Mouse (Mus musculus) liver, embryonic 16.5 days (tissue): Measurements from ENCODE around the gene Saa1. TPM values are rescaled to one million over a fixed set of nuclear protein-coding genes. Genes with fewer than 3 reads are reported as not detected.
"Not testable (repeated sequence)": the region's sequence is repeated elsewhere in the genome, so short reads cannot be mapped to it uniquely, and the experiment has no call there.

ENCODE experiments used
- ATAC-seq: fragments of 200-750 bp; cut with Nextera tagmentation; 2 replicates; pipeline ENCODE4 v1.8.0; 2017; ENCODE audit warnings: low read depth, mild to moderate bottlenecking, moderate number of reproducible peaks, moderate library complexity
- H3K27ac ChIP-seq: fragments of 300-500 bp; sonication (generic); 2 replicates; pipeline ENCODE4 v1.5.1; 2014; ENCODE audit warnings: mild to moderate bottlenecking, low read length
- H3K27me3 ChIP-seq: fragments of 300-500 bp; sonication (generic); 2 replicates; pipeline ENCODE4 v1.6.1; 2014; ENCODE audit warnings: low read depth, low read length, mixed read lengths; ENCODE audit not compliant: control insufficient read depth, insufficient read depth
- H3K36me3 ChIP-seq: fragments of 300-500 bp; sonication (generic); 2 replicates; pipeline ENCODE4 v1.6.1; 2014; ENCODE audit warnings: mild to moderate bottlenecking; ENCODE audit not compliant: control insufficient read depth, insufficient read depth
- H3K4me1 ChIP-seq: fragments of 300-500 bp; sonication (generic); 2 replicates; pipeline ENCODE4 v1.6.1; 2014; ENCODE audit warnings: low read depth, low read length, mixed read lengths; ENCODE audit not compliant: control insufficient read depth
- H3K4me2 ChIP-seq: fragments of 300-500 bp; sonication (generic); 2 replicates; pipeline ENCODE4 v1.6.1; 2014; ENCODE audit warnings: low read depth, low read length, mixed read lengths
- H3K4me3 ChIP-seq: fragments of 300-500 bp; sonication (generic); 2 replicates; pipeline ENCODE4 v1.5.1; 2014; ENCODE audit warnings: low read depth, mild to moderate bottlenecking, low read length
- H3K9ac ChIP-seq: fragments of 300-500 bp; sonication (generic); 2 replicates; pipeline ENCODE4 v1.6.1; 2014; ENCODE audit warnings: low read depth, low read length
- H3K9me3 ChIP-seq: fragments of 300-500 bp; sonication (generic); replicated peaks from 2 replicates; pipeline ENCODE4 v1.6.1; 2016; ENCODE audit warnings: low read length; ENCODE audit not compliant: control insufficient read depth
- WGBS: fragments of 180-500 bp; shearing (Covaris S2); extraction: QIAGEN DNeasy Blood & Tissue Kit; methylation state at CpG from one replicate; pipeline ENCODE4 v1.1.7; 2014; ENCODE audit not compliant: insufficient replicate concordance; 5-methylcytosine and 5-hydroxymethylcytosine counted together
- polyA plus RNA-seq: library from polyadenylated mRNA; unstranded; fragments of >200 nt; fragmentation: Nextera tagmentation; extraction: Ambion mirVana; gene quantifications from 2 replicates; pipeline ENCODE4 v1.2.1, GENCODE M21; 2015

Saa1 gene
- polyA plus RNA-seq, result not detected in 2 replicates

GRCm38 (mm10) chr7:46742880-46743279, at the start of gene Saa1:
TSS of gene Saa1 (minus strand) at chr7:46742980.
- not testable (repeated sequence) for H3K4me1 ChIP-seq, H3K9me3 ChIP-seq, ATAC-seq, H3K27me3 ChIP-seq, H3K4me3 ChIP-seq, H3K36me3 ChIP-seq, H3K9ac ChIP-seq, H3K4me2 ChIP-seq, H3K27ac ChIP-seq
- WGBS, result 61% methylated on average over 3 of the region's 3 CpGs

- H3K9me3 ChIP-seq, result no peaks in the 10 kb centered on the region
- H3K4me3 ChIP-seq, result no peak overlapping the region
- WGBS, result 62% methylated on average over 5 of the region's 5 CpGs
- H3K9ac ChIP-seq, result no peak overlapping the region
- H3K27me3 ChIP-seq, result no peaks in the 10 kb centered on the region
- H3K27ac ChIP-seq, result no peak overlapping the region
- ATAC-seq, result no peak
- peaks cover 3% of the 10 kb centered on the region for H3K4me1 ChIP-seq
- no peak overlapping the region for H3K4me2 ChIP-seq
- no peaks in the 10 kb centered on the region; the same call in 1 of the 2 replicates for H3K36me3 ChIP-seq
Observed at GRCm38 (mm10) chr7:46789177-46789849, 46.5 kb upstream of the Saa1 start.

DNA sequence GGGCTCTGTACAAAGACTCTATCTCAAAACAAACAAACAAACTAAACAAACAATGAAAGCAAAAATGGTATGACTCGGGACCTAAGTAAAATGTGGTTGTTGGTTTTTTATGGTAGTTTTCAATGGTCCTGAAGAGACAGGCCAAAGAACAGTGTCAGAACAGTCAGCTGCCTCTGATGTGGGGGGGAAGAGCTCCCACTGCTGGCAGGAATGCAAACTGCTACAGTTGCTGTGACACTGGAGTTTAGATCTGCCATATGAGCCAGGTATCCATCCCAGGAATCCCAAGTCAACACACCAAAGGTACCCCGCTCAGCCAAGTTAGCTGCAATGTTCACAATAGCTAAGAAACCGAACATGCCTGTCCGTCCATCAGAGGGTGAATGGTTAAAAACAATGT, 27.9 kb upstream of the Saa1 start:
- WGBS, result 46% methylated on average over 4 of the region's 4 CpGs
- H3K4me3 ChIP-seq, result no peak overlapping the region
- no peaks in the 10 kb centered on the region for H3K4me1 ChIP-seq
- H3K9me3 ChIP-seq, result no peaks in the 10 kb centered on the region
- peaks cover 13% of the 10 kb centered on the region for H3K36me3 ChIP-seq
- H3K4me2 ChIP-seq, result no peak overlapping the region
- no peak overlapping the region for H3K9ac ChIP-seq
- no peaks in the 10 kb centered on the region for H3K27me3 ChIP-seq
- H3K27ac ChIP-seq, result no peak overlapping the region
- ATAC-seq, result no peak; the same call in 1 of the 2 replicates

DNA sequence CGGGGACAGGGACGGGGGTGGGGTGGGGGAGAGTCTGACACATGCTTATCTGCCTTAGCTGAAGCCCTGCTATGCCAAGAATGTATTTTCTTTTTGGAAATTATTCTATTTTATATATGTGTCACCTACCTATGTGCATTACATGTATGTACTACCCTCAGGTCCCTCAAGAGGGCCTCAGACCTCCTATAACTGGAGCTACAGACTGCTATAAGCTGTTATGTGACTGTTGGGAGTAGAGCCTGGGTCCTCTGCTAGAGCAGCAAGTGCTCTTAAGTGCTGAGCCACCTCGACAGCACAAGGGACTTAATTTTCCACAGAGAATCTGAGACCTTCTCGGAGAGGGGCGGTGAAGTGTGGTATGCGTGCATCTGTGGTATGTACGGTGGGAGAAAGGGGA, 25.7 kb upstream of the Saa1 start:
- ATAC-seq, result no peak
- H3K27me3 ChIP-seq, result no peaks in the 10 kb centered on the region
- H3K4me3 ChIP-seq, result no peak overlapping the region
- no peaks in the 10 kb centered on the region for H3K9me3 ChIP-seq
- H3K4me2 ChIP-seq, result no peak overlapping the region
- H3K9ac ChIP-seq, result no peak overlapping the region
- 86% methylated on average over 7 of the region's 7 CpGs for WGBS
- no peak overlapping the region for H3K27ac ChIP-seq
- H3K4me1 ChIP-seq, result no peaks in the 10 kb centered on the region
- peaks cover 17% of the 10 kb centered on the region for H3K36me3 ChIP-seq

- H3K36me3 ChIP-seq, result peaks cover 18% of the 10 kb centered on the region
- no peak overlapping the region for H3K27ac ChIP-seq
- H3K4me3 ChIP-seq, result no peak overlapping the region
- no peaks in the 10 kb centered on the region for H3K27me3 ChIP-seq
- ATAC-seq, result no peak
- H3K9me3 ChIP-seq, result no peaks in the 10 kb centered on the region
- H3K9ac ChIP-seq, result no peak overlapping the region
- no peaks in the 10 kb centered on the region for H3K4me1 ChIP-seq
- no peak overlapping the region for H3K4me2 ChIP-seq
Observed at GRCm38 (mm10) chr7:46767371-46767770, 24.6 kb upstream of the Saa1 start.

- Histone ChIP-seq H3K4me2 (no peak overlapping the region), H3K9me3 (no peaks in the 10 kb centered on the region), H3K4me3 (no peak overlapping the region), H3K4me1 (no peaks in the 10 kb centered on the region; the same call in 1 of the 2 replicates), H3K9ac (no peak overlapping the region), H3K27ac (no peak overlapping the region), H3K36me3 (peaks cover 18% of the 10 kb centered on the region), H3K27me3 (no peaks in the 10 kb centered on the region)
- 83% methylated on average over 8 of the region's 8 CpGs for WGBS
- no peak for ATAC-seq
Observed at GRCm38 (mm10) chr7:46764672-46765071, 21.9 kb upstream of the Saa1 start.

DNA sequence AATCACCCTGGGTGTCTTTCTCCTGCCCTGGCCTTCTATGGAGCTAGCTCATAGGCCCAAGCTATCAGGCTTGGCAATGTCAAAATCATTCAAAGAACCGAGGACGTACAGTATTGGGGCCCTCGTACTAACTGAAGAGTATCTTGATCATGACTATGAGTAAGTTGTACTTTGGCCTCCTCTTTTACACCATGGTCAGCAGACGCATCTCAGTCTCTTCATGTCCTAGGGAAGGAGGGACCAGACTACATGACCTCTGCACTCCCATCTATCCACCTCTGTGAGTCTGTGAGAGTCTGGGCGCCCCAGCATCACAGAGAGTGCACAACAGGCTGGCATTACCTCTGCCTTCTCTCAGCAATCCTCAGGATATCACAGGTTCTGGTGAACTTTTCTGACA, 19.8 kb upstream of the Saa1 start:
- Histone ChIP-seq H3K4me3 (no peak overlapping the region), H3K27ac (no peak overlapping the region), H3K9me3 (no peaks in the 10 kb centered on the region), H3K27me3 (no peaks in the 10 kb centered on the region), H3K4me2 (no peak overlapping the region), H3K36me3 (peaks cover 8% of the 10 kb centered on the region), H3K9ac (no peak overlapping the region), H3K4me1 (no peaks in the 10 kb centered on the region; the same call in 1 of the 2 replicates)
- ATAC-seq, result no peak
- WGBS, result 67% methylated on average over 5 of the region's 5 CpGs

DNA sequence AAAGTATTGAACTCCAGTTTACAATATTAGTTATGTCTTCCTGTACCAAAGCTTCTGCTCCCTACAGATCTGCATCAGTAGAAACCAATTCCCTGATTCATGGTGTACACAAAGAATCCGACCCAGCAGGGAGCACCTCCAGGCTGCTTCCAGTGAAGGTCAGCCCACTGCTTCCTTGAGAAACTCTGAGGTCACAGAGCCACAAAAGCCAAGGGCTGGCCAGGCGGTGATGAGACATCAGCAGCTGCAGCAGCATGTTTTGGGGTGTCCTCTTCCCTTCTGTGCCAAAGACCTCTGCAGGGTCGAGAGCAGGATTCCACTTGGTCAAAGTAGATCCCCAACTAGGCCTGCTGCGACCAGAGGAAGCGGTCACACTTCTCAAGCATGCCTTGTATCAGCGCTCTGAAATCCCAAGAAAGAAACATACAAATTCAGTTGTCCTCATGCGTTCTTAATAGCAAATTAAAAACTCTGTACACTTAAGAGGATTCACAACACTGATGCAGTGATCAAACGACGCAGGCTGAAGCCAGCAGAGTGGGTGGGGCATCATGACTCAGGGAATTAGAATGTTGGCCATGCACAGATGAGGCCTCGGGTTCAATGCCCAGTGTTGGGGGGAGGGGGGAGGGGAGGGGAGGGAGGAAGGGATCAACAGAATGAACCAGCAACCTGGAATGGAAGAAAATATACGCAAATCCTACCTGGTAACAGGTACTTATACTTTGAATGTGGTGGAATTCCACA, 18.4 kb upstream of the Saa1 start:
- no peak overlapping the region for H3K9ac ChIP-seq
- no peaks in the 10 kb centered on the region; the same call in 1 of the 2 replicates for H3K4me1 ChIP-seq
- ATAC-seq, result no peak
- H3K4me3 ChIP-seq, result no peak overlapping the region
- H3K4me2 ChIP-seq, result no peak overlapping the region
- H3K27me3 ChIP-seq, result no peaks in the 10 kb centered on the region
- H3K27ac ChIP-seq, result no peak overlapping the region
- WGBS, result 60% methylated on average over 11 of the region's 11 CpGs
- no peaks in the 10 kb centered on the region for H3K9me3 ChIP-seq
- H3K36me3 ChIP-seq, result peaks cover 8% of the 10 kb centered on the region

DNA sequence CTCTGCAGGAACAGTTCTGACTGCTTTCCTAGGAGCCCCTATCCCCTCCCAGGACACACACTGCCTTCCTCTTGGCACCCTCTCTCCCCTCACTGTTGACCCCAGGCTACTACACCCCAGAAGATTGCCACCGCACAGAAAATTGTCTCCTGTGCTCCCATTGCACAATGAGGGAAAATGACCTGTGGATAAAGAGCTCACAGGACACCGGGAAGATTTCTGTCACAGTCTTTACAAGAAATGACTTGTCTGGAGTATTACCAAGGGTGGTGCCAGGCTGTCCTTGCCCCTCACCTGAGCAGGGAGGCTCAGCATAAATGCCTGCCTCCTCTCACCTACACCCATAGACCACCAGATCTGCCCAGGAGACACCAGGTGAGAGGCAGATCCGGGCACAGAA, 8.7 kb upstream of the Saa1 start, which contains the start of gene Saa2:
Gene Saa2, plus strand, starts transcription at position 301 of the 400 bp plus-strand sequence.
- H3K36me3 ChIP-seq, result no peaks in the 10 kb centered on the region
- no peaks in the 10 kb centered on the region for H3K27me3 ChIP-seq
- H3K4me2 ChIP-seq, result no peak within 1 kb of the TSS
- no peaks in the 10 kb centered on the region for H3K9me3 ChIP-seq
- H3K27ac ChIP-seq, result no peak within 1 kb of the TSS
- no peaks in the 10 kb centered on the region for H3K4me1 ChIP-seq
- no peak within 1 kb of the TSS for H3K9ac ChIP-seq
- ATAC-seq, result no peak
- H3K4me3 ChIP-seq, result no peak within 1 kb of the TSS
- 59% methylated on average over 3 of the region's 3 CpGs for WGBS
